Mouse (Mus musculus) erythroblast, adult 5-6 weeks (primary cell): ENCODE data around the gene Ptprt. TPM values are rescaled to one million over a fixed set of nuclear protein-coding genes. Genes with fewer than 3 reads are reported as not detected.

Experiments used
- ATAC-seq: replicated peaks from 2 replicates; pipeline ENCODE4 v1.8.0; 2016; ENCODE audit warnings: moderate number of reproducible peaks, mild to moderate bottlenecking, moderate TSS enrichment, inconsistent platforms; ENCODE audit not compliant: poor library complexity, low FRiP score, severe bottlenecking
- total RNA-seq, 2 experiments: library from RNA; stranded (forward) in 1 of 2; stranded (reverse) in 1 of 2; fragments of 150-400 nt in 1 of 2; fragments of 200-764, 138-1000 nt in 1 of 2; gene quantifications; 2 replicates each; pipeline versions ENCODE4 v1.2.3 to v1.2.4; 2015 to 2017; ENCODE audit warnings: low replicate concordance in 2 of 2

Ptprt gene
- total RNA-seq, 2 experiments from 2014 or later = not detected

GRCm38 (mm10) chr2:162613480-162613879 is 47.5 kb downstream of the Ptprt start:
- ATAC-seq = no peak

- no peak for ATAC-seq
Observed at GRCm38 (mm10) chr2:162602721-162603120, 58.2 kb downstream of the Ptprt start.

GRCm38 (mm10) chr2:162591388-162591787 is 69.6 kb downstream of the Ptprt start:
- ATAC-seq = no peak

GRCm38 (mm10) chr2:162581651-162582050 is 79.3 kb downstream of the Ptprt start:
- ATAC-seq = no peak

- ATAC-seq = no peak
Observed at GRCm38 (mm10) chr2:162577819-162578218, 83.1 kb downstream of the Ptprt start.

- no peak for ATAC-seq
Observed at GRCm38 (mm10) chr2:162572851-162573250, 88.1 kb downstream of the Ptprt start.

- no peak for ATAC-seq
Observed at GRCm38 (mm10) chr2:162571037-162571436, 89.9 kb downstream of the Ptprt start.

- ATAC-seq = no peak
Observed at GRCm38 (mm10) chr2:162568308-162569100, 92.4 kb downstream of the Ptprt start.

- no peak for ATAC-seq
Observed at GRCm38 (mm10) chr2:162548312-162548711, 112.6 kb downstream of the Ptprt start.

GRCm38 (mm10) chr2:162531638-162532037 is 129.3 kb downstream of the Ptprt start:
- ATAC-seq = no peak

- no peak for ATAC-seq
Observed at GRCm38 (mm10) chr2:162528911-162529310, 132.0 kb downstream of the Ptprt start.

- ATAC-seq = no peak
Observed at GRCm38 (mm10) chr2:162515993-162516392, 145.0 kb downstream of the Ptprt start.

GRCm38 (mm10) chr2:162513072-162513471 is 147.9 kb downstream of the Ptprt start:
- ATAC-seq = no peak

- no peak for ATAC-seq
Observed at GRCm38 (mm10) chr2:162512094-162512493, 148.9 kb downstream of the Ptprt start.

- no peak for ATAC-seq
Observed at GRCm38 (mm10) chr2:162509016-162509415, 151.9 kb downstream of the Ptprt start.

- ATAC-seq = no peak
Observed at GRCm38 (mm10) chr2:162507664-162508063, 153.3 kb downstream of the Ptprt start.

- no peak for ATAC-seq
Observed at GRCm38 (mm10) chr2:162504850-162505249, 156.1 kb downstream of the Ptprt start.

- no peak for ATAC-seq
Observed at GRCm38 (mm10) chr2:162499501-162499915, 161.4 kb downstream of the Ptprt start.

- ATAC-seq = no peak
Observed at GRCm38 (mm10) chr2:162498191-162498590, 162.8 kb downstream of the Ptprt start.

- no peak for ATAC-seq
Observed at GRCm38 (mm10) chr2:162484036-162484435, 176.9 kb downstream of the Ptprt start.

- no peak for ATAC-seq
Observed at GRCm38 (mm10) chr2:162443106-162443505, 217.8 kb downstream of the Ptprt start.

- no peak for ATAC-seq
Observed at GRCm38 (mm10) chr2:162436646-162437045, 224.3 kb downstream of the Ptprt start.
